Mouse (Mus musculus) liver, adult 2 months (tissue): ENCODE data around the gene Fam228b.
"Not testable (repeated sequence)": the region's sequence is repeated elsewhere in the genome, so short reads cannot be mapped to it uniquely, and the experiment has no call there.

Experiments used
- CTCF ChIP-seq: fragments of 200-500 bp; IDR thresholded peaks from 2 replicates; pipeline ENCODE4 v1.5.1; 2011; ENCODE audit warnings: low read depth, low read length, control low read depth
- POLR2A ChIP-seq: fragments of 200-500 bp; IDR thresholded peaks from 2 replicates; pipeline ENCODE4 v1.6.1; 2011; ENCODE audit warnings: low read length, control low read depth; ENCODE audit not compliant: insufficient read depth; ENCODE audit errors: extremely low read depth

DNA sequence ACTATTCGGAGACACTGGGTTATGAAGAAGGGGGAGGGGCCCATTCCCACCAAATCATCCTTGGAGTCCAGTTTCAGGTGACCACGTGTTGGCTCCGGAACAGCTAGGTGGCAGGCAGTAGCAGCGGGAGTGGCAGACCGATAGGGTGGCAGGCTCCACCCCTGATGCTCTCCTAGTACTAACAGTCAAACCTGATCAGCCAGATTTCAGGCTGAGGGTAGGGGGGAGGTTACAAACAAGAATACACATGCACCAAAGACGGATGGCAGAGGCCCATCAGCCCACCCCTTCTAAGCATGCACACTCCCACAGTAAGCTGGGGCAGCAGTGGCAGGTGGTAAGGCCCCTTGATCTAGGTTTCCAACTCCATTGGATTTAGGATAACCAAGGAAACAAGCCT is 28.4 kb upstream of the Fam228b start:
- not testable (repeated sequence) for TF ChIP-seq CTCF, POLR2A
